In the genomic region with DNA sequence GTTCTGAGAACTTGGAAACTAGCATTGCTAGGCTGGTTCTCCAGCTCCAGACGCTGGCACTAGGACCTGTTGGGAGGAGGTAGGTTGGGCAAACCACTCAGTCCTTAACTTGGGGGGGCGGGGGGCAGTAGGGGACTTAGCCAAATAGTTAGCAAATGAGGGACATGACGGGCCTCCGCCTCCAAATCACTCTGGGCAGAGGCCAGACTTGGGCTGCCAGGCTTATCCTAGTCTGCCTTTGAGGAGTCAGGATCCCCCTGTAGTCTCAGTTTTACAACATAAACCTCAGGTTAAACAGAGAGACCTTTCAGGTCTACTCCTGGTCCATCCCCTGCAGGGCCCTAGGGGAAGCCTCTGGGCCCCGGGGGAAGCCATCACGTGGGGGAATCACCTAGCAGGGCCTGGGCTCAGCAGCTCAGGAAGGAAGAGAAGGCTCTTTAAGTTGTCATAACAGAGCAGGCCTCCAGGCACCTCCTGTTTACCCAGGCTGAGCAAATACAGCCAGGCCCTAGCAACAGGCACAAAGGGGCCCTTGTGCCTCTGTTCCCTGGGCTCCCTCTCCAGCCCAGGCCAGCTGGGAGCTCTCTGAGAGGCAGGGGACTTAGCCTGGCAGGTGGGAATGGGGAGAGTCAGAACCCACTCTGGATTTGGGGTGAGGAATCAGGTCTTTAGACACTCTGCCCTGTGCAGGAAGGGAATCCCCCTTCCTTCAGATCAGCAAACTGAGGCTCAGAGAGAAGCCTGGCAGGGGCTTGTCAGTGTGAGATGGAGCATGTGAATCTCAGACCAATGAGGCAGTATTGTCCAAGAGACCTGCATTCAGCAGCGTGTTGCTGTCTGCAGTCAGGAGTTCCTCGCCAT, we compare ENCODE assay signal across 7 mouse cellular contexts.
DNase-seq lines count a peak whose midpoint lies in the region; ATAC-seq and TF ChIP-seq lines count a peak whose summit lies in the region.

No protein-coding gene starts in this region.

- peak overlapping the region; percentile 49 for H3K27ac ChIP-seq in forebrain, embryonic 16.5 days (ENCODE audit: low read length)
- peak overlapping the region; percentile 95 for H3K27ac ChIP-seq in intestine, postnatal 0 days (ENCODE audit: low read depth, low read length)
- peak overlapping the region; percentile 95 for H3K27ac ChIP-seq in stomach, postnatal 0 days (replicated peaks)

- DNase-seq in CD4-positive helper T cell, adult 2 months (ENCODE audit: low read depth, low spot score) = peak; percentile 64
- peak; percentile 54 for DNase-seq in MN1 (ENCODE audit: low spot score)
- DNase-seq in mesoderm, embryonic 11.5 days (ENCODE audit: low read depth, low spot score) = peak; percentile 71
- DNase-seq in stomach, postnatal 0 days (ENCODE audit: low spot score) = peak; percentile 90
- no peak for DNase-seq in gastrocnemius, postnatal 14 days

- no peak overlapping the region for H3K4me2 ChIP-seq in forebrain, embryonic 16.5 days (ENCODE audit: low read length)
- H3K4me2 ChIP-seq in intestine, postnatal 0 days (replicated peaks; ENCODE audit: low read depth) = peak overlapping the region; percentile 35
- no peak overlapping the region; the same call in 1 of the 2 replicates for H3K4me2 ChIP-seq in stomach, postnatal 0 days (replicated peaks; ENCODE audit: low read depth)

- no peak for TF ChIP-seq EP300 in stomach, postnatal 0 days (optimal IDR thresholded peaks at IDR 0.05)

- no peaks in the 10 kb centered on the region for H3K9me3 ChIP-seq in forebrain, embryonic 16.5 days (ENCODE audit: control insufficient read depth, low read length)
- no peaks in the 10 kb centered on the region for H3K9me3 ChIP-seq in intestine, postnatal 0 days (ENCODE audit: control insufficient read depth)
- no peaks in the 10 kb centered on the region for H3K9me3 ChIP-seq in stomach, postnatal 0 days (ENCODE audit: control insufficient read depth, low read length)

- WGBS in forebrain, embryonic 16.5 days = 32% methylated on average over 8 of the region's 8 CpGs
- 21% methylated on average over 8 of the region's 8 CpGs for WGBS in intestine, postnatal 0 days
- 34% methylated on average over 8 of the region's 8 CpGs for WGBS in stomach, postnatal 0 days

- TF ChIP-seq CTCF in intestine, postnatal 0 days (IDR thresholded peaks at IDR 0.05; ENCODE audit: low read depth) = peak; percentile 35; the same call in 1 of the 2 replicates
- TF ChIP-seq CTCF in stomach, postnatal 0 days (IDR thresholded peaks at IDR 0.05; ENCODE audit: low read depth) = peak; percentile 28; the same call in 1 of the 2 replicates

- H3K36me3 ChIP-seq in forebrain, embryonic 16.5 days (ENCODE audit: control insufficient read depth, insufficient read depth) = no peaks in the 10 kb centered on the region
- no peaks in the 10 kb centered on the region for H3K36me3 ChIP-seq in intestine, postnatal 0 days (ENCODE audit: control insufficient read depth, insufficient read depth)
- H3K36me3 ChIP-seq in stomach, postnatal 0 days (ENCODE audit: control insufficient read depth, insufficient read depth, low read length) = no peaks in the 10 kb centered on the region

- H3K9ac ChIP-seq in forebrain, embryonic 16.5 days (replicated peaks; ENCODE audit: low read depth, low read length) = no peak overlapping the region
- no peak overlapping the region; the same call in 1 of the 2 replicates for H3K9ac ChIP-seq in intestine, postnatal 0 days (ENCODE audit: low read depth, low read length)
- H3K9ac ChIP-seq in stomach, postnatal 0 days (ENCODE audit: low read length) = peak overlapping the region; percentile 28

- peak; percentile 81 for ATAC-seq in forebrain, embryonic 16.5 days
- peak; percentile 76 for ATAC-seq in intestine, postnatal 0 days
- peak; percentile 93 for ATAC-seq in stomach, postnatal 0 days (ENCODE audit: low FRiP score, low TSS enrichment)

- peaks cover 14% of the 10 kb centered on the region for H3K4me1 ChIP-seq in forebrain, embryonic 16.5 days (replicated peaks; ENCODE audit: control insufficient read depth, insufficient read depth, low read length)
- peaks cover 42% of the 10 kb centered on the region for H3K4me1 ChIP-seq in intestine, postnatal 0 days (replicated peaks; ENCODE audit: control insufficient read depth, insufficient read depth, low read length)
- H3K4me1 ChIP-seq in stomach, postnatal 0 days (replicated peaks; ENCODE audit: control insufficient read depth, insufficient read depth) = peaks cover 21% of the 10 kb centered on the region

- H3K4me3 ChIP-seq in forebrain, embryonic 16.5 days (replicated peaks; ENCODE audit: low read length) = no peak overlapping the region
- H3K4me3 ChIP-seq in intestine, postnatal 0 days (ENCODE audit: low read depth, low read length) = no peak overlapping the region
- no peak overlapping the region for H3K4me3 ChIP-seq in stomach, postnatal 0 days (ENCODE audit: low read depth, low read length)

- intact Hi-C loops in gastrocnemius, postnatal 14 days (cut with DNase I; ENCODE audit: low total_unique reads) = no loop called here

- H3K27me3 ChIP-seq in forebrain, embryonic 16.5 days (replicated peaks; ENCODE audit: control insufficient read depth, insufficient read depth, low read length) = no peaks in the 10 kb centered on the region
- H3K27me3 ChIP-seq in intestine, postnatal 0 days (replicated peaks; ENCODE audit: control insufficient read depth, insufficient read depth, low read length) = no peaks in the 10 kb centered on the region
- H3K27me3 ChIP-seq in stomach, postnatal 0 days (ENCODE audit: control insufficient read depth, insufficient read depth, low read length) = no peaks in the 10 kb centered on the region
